Mouse (Mus musculus) embryonic facial prominence, embryonic 12.5 days (tissue): ENCODE results near the gene Vwa7. TPM values are rescaled to one million over a fixed set of nuclear protein-coding genes. Genes with fewer than 3 reads are reported as not detected.
"Not testable (repeated sequence)": the region's sequence is repeated elsewhere in the genome, so short reads cannot be mapped to it uniquely, and the experiment has no call there.

Experiments
- ATAC-seq: fragments of 200-750 bp; cut with Nextera tagmentation; 2 replicates; pipeline ENCODE4 v1.8.0; 2017; ENCODE audit not compliant: insufficient number of reproducible peaks, insufficient read depth, low FRiP score, low TSS enrichment
- H3K27ac ChIP-seq: fragments of 300-500 bp; sonication (generic); 2 replicates; pipeline ENCODE4 v1.5.1; 2016; ENCODE audit warnings: mild to moderate bottlenecking
- H3K27me3 ChIP-seq: fragments of 300-500 bp; sonication (generic); 2 replicates; pipeline ENCODE4 v1.6.1; 2016; ENCODE audit warnings: mild to moderate bottlenecking, moderate library complexity
- H3K36me3 ChIP-seq: fragments of 300-500 bp; sonication (generic); 2 replicates; pipeline ENCODE4 v1.6.1; 2016; ENCODE audit warnings: mild to moderate bottlenecking
- H3K4me1 ChIP-seq: fragments of 300-500 bp; sonication (generic); 2 replicates; pipeline ENCODE4 v1.6.1; 2016
- H3K4me2 ChIP-seq: fragments of 300-500 bp; sonication (generic); replicated peaks from 2 replicates; pipeline ENCODE4 v1.6.1; 2016; ENCODE audit warnings: mild to moderate bottlenecking, moderate library complexity
- H3K4me3 ChIP-seq: fragments of 300-500 bp; sonication (generic); 2 replicates; pipeline ENCODE4 v1.5.1; 2016; ENCODE audit warnings: mild to moderate bottlenecking
- H3K9ac ChIP-seq: fragments of 300-500 bp; sonication (generic); 2 replicates; pipeline ENCODE4 v1.6.1; 2016; ENCODE audit warnings: mild to moderate bottlenecking, moderate library complexity
- H3K9me3 ChIP-seq: fragments of 300-500 bp; sonication (generic); 2 replicates; pipeline ENCODE4 v1.6.1; 2016; ENCODE audit warnings: mild to moderate bottlenecking, moderate library complexity
- WGBS: fragments of 180-500 bp; shearing (Covaris S2); methylation state at CpG from one replicate; pipeline ENCODE4 v1.1.7; 2016; 5-methylcytosine and 5-hydroxymethylcytosine counted together
- polyA plus RNA-seq: library from polyadenylated mRNA; unstranded; fragments of >200 nt; fragmentation: Nextera tagmentation; extraction: Ambion mirVana; gene quantifications from 2 replicates; pipeline ENCODE4 v1.2.1, GENCODE M21; 2016

The Vwa7 gene
- 0.20 and 0.25 TPM in 2 replicates for polyA plus RNA-seq

DNA sequence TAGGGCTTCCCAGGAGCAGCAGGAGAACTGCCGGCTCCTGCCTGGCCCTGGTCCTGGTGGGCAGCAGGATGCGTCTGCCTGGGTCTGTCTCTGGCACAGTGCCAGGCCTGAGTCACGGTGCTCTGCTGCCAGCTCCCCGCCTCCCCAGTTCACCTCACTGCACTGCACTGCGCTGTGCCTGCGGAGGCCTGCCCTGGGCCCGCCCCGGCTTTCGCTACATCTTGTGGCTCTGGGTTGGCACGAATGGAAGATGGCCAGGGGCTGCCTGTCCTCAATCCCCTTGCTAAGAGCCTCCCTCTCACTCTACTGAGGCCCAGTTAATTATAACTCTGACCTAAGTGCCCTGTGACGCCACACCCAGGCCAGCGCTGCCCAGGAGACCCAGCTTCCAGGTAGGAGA is at the start of gene Vwa7:
Gene Vwa7 (plus strand): TSS at position 204 of the 400 bp plus-strand sequence.
- H3K27ac ChIP-seq: 0 out of 2 replicates have a peak within 1 kb of the TSS, but pooled peaks have one; percentile 3

DNA sequence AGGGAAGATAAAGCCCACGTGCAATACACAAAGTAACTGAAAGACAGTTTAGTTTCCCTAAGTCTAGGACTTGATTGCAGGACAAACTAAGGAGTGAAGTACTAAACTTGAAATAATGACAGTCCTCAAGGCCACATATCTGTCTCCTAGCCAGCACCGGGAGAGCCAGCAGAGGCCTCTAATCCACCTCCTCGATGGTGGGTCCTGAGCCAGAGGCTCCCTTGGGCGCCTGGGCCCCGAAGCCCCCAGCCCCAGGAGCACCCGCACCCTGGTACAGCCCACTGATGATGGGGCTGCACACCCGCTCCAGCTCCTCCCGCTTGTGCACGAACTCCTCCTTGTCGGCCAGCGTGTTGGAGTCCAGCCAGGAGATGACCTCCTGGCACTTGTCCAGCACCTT is 46.6 kb upstream of the Vwa7 start, which contains the start of gene Gm20481:
Gene Gm20481 (plus strand): TSS at position 91 of the 400 bp plus-strand sequence.
- peaks cover 26% of the 10 kb centered on the region for H3K27me3 ChIP-seq
- H3K36me3 ChIP-seq, H3K9ac ChIP-seq, H3K4me2 ChIP-seq, H3K4me1 ChIP-seq, ATAC-seq, H3K4me3 ChIP-seq, H3K27ac ChIP-seq, H3K9me3 ChIP-seq: not testable (repeated sequence)
- 61% methylated on average over 8 of the region's 11 CpGs for WGBS

More for the DNA sequence above, at the start of gene Vwa7:
- H3K27me3 ChIP-seq: no peaks in the 10 kb centered on the region
- H3K9me3 ChIP-seq: no peaks in the 10 kb centered on the region
- 0 out of 2 replicates have a peak within 1 kb of the TSS, but pooled peaks have one; percentile 11 for H3K9ac ChIP-seq
- H3K4me2 ChIP-seq: no peak within 1 kb of the TSS
- no peak within 1 kb of the TSS for H3K4me3 ChIP-seq
- peaks cover 59% of the 10 kb centered on the region for H3K36me3 ChIP-seq
- ATAC-seq: peak; percentile 37; the same call in 1 of the 2 replicates
- peaks cover 6% of the 10 kb centered on the region; the same call in 1 of the 2 replicates for H3K4me1 ChIP-seq
- 76% methylated on average over 12 of the region's 12 CpGs for WGBS

DNA sequence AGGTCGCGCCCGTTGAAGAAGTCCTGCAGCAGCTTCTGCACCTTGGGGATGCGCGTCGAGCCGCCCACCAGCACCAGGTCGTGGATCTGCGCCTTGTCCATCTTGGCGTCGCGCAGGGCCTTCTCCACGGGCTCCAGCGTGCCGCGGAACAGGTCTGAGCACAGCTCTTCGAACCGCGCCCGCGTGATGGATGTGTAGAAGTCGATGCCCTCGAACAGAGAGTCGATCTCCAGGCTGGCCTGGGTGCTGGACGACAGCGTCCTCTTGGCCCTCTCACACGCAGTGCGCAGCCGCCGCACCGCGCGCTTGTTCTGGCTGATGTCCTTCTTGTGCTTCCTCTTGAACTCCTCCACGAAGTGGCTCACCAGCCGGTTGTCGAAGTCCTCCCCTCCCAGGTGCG is 45.5 kb upstream of the Vwa7 start:
- H3K36me3 ChIP-seq, ATAC-seq, H3K4me1 ChIP-seq, H3K4me3 ChIP-seq, H3K9ac ChIP-seq, H3K9me3 ChIP-seq, H3K27ac ChIP-seq, H3K4me2 ChIP-seq: not testable (repeated sequence)
- peaks cover 26% of the 10 kb centered on the region for H3K27me3 ChIP-seq
- WGBS: 31% methylated on average over 25 of the region's 37 CpGs

DNA sequence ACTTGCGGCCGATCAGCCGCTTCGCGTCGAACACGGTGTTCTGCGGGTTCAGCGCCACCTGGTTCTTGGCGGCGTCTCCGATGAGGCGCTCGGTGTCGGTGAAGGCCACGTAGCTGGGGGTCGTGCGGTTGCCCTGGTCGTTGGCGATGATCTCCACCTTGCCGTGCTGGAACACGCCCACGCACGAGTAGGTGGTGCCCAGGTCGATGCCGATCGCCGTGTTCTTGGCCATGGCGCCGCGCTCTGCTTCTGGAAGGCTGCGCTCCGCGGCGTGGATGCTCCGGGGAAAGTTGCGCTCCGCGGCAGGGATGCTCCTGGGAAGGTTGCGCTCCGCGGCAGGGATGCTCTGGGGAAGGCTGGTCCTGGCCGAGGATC is 44.7 kb upstream of the Vwa7 start:
- H3K4me2 ChIP-seq: peak overlapping the region; percentile 65
- H3K4me3 ChIP-seq: peak overlapping the region; percentile 35
- peaks cover 26% of the 10 kb centered on the region for H3K27me3 ChIP-seq
- 4% methylated on average over 34 of the region's 43 CpGs for WGBS
- not testable (repeated sequence) for H3K4me1 ChIP-seq, H3K9ac ChIP-seq, ATAC-seq, H3K36me3 ChIP-seq, H3K27ac ChIP-seq, H3K9me3 ChIP-seq

DNA sequence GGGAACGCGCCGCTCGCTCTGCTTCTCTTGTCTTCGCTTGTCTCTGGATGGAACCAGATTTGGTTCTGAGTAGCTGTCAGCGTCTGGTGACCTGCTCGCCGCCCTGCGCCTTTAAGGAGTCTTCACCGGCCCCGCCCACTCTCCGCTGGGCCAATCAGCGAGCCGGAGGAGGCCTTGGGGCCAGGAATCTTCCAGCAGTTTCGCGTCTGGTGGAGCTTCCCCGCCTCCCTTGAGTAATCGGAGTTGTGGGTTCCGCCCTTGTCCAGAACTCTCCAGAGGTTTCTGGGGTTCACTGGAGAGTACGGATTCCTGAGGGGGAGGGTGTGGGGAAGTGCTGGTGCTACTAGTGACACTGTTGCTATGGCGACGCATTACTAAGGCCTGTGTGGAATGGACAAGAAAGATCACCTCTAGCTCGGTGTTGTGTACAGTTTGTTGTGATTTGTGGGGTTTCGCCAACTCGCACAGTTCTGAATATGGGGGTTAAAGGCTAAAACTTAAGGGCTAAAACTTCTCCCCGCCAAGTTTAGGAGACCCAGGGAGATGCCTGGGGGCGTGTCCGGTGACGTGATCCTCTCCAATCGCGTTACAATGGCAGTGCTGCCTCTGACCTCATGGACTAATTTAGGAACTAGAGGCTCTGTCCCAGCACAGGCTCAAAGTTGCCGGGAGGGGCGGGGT is 44.2 kb upstream of the Vwa7 start, which contains the start of the genes Hspa1a and Hspa1l:
Gene Hspa1a (minus strand): TSS at position 88 of the 681 bp plus-strand sequence.
Gene Hspa1l (plus strand): TSS at position 635 of the 681 bp plus-strand sequence.
- under 1% methylated on average over 29 of the region's 33 CpGs for WGBS

DNA sequence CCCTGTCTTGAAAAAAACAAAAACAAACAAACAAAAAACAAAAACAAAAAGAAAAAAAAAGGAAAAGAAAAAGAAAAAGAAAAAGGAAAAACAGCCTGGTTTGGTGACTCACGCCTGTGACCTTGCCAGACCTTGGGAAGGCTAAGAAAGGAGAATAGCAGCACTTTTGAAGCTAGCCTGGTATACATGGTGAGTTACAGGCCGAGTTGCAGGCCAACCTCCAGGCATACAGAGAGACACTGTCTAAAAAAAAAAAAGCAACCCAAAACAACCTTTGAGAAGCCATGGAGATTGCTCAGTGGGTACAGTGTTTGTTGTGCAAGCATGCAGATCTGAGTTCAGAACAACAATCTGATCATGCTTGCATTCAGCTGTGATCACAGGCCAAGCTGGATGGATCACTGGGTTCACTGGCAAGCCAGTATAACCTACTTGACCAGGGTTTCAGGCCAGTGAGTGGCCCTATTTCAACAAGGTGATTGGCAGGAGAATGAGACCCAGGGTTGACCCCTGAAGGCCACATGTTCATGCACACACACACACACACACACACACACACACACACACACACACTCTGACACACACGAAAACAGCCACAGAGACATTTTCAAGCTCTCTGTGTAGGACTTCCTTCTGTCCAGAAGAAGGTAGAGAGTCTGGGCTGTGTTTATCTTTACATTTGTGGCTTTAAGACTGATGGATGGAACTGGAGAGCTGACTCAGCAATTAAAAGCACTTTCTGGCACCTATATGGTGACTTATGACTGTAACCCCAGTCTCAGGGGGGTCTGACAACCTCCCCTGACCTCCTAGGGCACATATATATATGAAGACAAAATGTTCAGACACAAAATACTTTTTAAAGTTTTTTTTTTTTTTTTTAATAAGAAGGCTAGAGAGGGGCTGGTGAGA is 40.5 kb upstream of the Vwa7 start:
- no peak for ATAC-seq
- H3K9ac ChIP-seq: no peak overlapping the region
- 76% methylated on average over 3 of the region's 3 CpGs for WGBS

More for the DNA sequence above, 44.2 kb upstream of the Vwa7 start, which contains the start of the genes Hspa1a and Hspa1l:
- Histone ChIP-seq H3K4me2 (peak within 1 kb of the TSS; percentile 65), H3K27ac (0 out of 2 replicates have a peak within 1 kb of the TSS, but pooled peaks have one; percentile 2), H3K4me3 (peak within 1 kb of the TSS; percentile 35), H3K9ac (peak within 1 kb of the TSS; percentile 28; the same call in 1 of the 2 replicates), H3K27me3 (peaks cover 26% of the 10 kb centered on the region)
- H3K36me3 ChIP-seq, H3K4me1 ChIP-seq, H3K9me3 ChIP-seq: not testable (repeated sequence)
- ATAC-seq: peak; percentile 79

DNA sequence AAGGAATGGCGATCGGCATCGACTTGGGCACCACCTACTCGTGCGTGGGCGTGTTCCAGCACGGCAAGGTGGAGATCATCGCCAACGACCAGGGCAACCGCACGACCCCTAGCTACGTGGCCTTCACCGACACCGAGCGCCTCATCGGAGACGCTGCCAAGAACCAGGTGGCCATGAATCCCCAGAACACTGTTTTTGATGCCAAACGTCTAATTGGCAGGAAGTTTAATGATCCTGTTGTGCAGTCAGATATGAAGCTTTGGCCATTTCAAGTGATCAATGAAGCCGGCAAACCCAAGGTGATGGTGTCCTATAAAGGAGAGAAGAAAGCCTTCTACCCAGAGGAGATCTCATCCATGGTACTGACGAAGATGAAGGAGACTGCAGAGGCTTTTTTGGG is 39.4 kb upstream of the Vwa7 start:
- H3K4me1 ChIP-seq: 0 out of 2 replicates have a peak, but pooled peaks cover 3% of the 10 kb centered on the region
- no peak overlapping the region for H3K4me2 ChIP-seq
- no peak overlapping the region for H3K27ac ChIP-seq
- H3K9ac ChIP-seq: no peak overlapping the region
- no peak overlapping the region for H3K4me3 ChIP-seq
- H3K36me3 ChIP-seq: no peaks in the 10 kb centered on the region
- H3K9me3 ChIP-seq: no peaks in the 10 kb centered on the region
- no peak for ATAC-seq
- 94% methylated on average over 20 of the region's 20 CpGs for WGBS
- no peaks in the 10 kb centered on the region for H3K27me3 ChIP-seq

More for the DNA sequence above, 40.5 kb upstream of the Vwa7 start:
- H3K4me2 ChIP-seq: no peak overlapping the region
- H3K27ac ChIP-seq: no peak overlapping the region
- no peaks in the 10 kb centered on the region for H3K36me3 ChIP-seq
- 0 out of 2 replicates have a peak, but pooled peaks cover under 1% of the 10 kb centered on the region for H3K4me1 ChIP-seq
- no peaks in the 10 kb centered on the region for H3K9me3 ChIP-seq
- H3K4me3 ChIP-seq: no peak overlapping the region
- H3K27me3 ChIP-seq: no peaks in the 10 kb centered on the region

DNA sequence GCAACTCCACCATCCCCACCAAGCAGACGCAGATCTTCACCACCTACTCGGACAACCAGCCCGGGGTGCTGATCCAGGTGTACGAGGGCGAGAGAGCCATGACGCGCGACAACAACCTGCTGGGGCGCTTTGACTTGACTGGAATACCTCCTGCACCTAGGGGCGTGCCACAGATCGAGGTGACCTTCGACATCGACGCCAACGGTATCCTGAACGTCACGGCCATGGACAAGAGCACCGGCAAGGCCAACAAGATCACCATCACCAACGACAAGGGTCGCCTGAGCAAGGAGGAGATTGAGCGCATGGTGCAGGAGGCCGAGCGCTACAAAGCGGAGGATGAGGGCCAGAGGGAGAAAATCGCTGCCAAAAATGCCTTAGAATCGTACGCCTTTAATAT is 38.1 kb upstream of the Vwa7 start:
- ATAC-seq: no peak
- Histone ChIP-seq H3K4me3 (no peak overlapping the region), H3K9ac (no peak overlapping the region), H3K27ac (no peak overlapping the region), H3K4me1 (peaks cover 9% of the 10 kb centered on the region), H3K27me3 (no peaks in the 10 kb centered on the region), H3K9me3 (no peaks in the 10 kb centered on the region), H3K36me3 (no peaks in the 10 kb centered on the region), H3K4me2 (no peak overlapping the region)
- WGBS: 89% methylated on average over 27 of the region's 27 CpGs

DNA sequence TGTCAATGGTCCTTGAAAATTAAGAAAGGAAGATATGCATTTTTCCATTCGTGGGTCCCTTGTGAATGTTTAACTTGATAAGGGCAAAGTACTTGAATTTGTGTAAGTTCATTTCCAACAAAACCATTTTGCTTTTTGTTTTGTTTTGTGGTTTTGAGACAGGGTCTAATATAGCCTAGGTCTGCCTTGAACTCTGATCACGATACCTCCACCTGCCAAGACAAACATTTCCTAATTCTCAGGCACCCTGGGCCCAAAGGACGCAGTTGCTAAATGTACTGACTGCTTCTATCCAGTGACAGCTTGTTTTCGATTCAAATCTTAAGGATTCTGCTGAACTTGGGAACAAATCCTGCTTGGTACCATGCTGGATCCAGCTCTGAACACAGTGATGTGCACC is 36.7 kb upstream of the Vwa7 start:
- Histone ChIP-seq H3K9ac (peak overlapping the region; percentile 7; the same call in 1 of the 2 replicates), H3K27ac (no peak overlapping the region), H3K4me1 (peaks cover 9% of the 10 kb centered on the region), H3K9me3 (no peaks in the 10 kb centered on the region), H3K36me3 (no peaks in the 10 kb centered on the region), H3K4me2 (no peak overlapping the region), H3K27me3 (no peaks in the 10 kb centered on the region), H3K4me3 (no peak overlapping the region)
- ATAC-seq: no peak
- WGBS: 86% methylated on average over 4 of the region's 4 CpGs

DNA sequence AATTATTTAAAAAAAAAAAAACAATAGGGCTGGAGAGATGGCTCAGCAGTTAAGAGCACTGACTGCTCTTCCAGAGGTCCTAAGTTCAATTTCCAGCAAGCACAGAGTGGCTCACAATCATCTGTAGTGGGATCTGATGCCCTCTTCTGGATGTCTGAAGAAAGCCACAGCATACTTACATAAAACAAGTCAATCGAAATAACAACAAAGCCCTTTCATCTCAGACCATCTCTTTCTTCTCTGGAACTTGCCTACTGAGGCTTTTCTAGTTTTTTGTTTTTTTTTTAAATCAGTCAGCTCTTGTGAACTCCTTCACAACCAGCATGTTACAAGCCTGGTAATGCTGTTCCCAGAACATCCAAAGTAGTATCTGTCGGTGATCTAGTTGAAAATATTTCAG is 35.7 kb upstream of the Vwa7 start:
- peak overlapping the region; percentile 99 for H3K27ac ChIP-seq
- peaks cover 9% of the 10 kb centered on the region for H3K4me1 ChIP-seq
- WGBS: 11% methylated on average over 2 of the region's 2 CpGs
- no peaks in the 10 kb centered on the region for H3K27me3 ChIP-seq
- ATAC-seq: no peak
- peak overlapping the region; percentile 95 for H3K9ac ChIP-seq
- peaks cover 7% of the 10 kb centered on the region for H3K36me3 ChIP-seq
- H3K4me2 ChIP-seq: peak overlapping the region; percentile 90
- H3K4me3 ChIP-seq: peak overlapping the region; percentile 91
- H3K9me3 ChIP-seq: no peaks in the 10 kb centered on the region

DNA sequence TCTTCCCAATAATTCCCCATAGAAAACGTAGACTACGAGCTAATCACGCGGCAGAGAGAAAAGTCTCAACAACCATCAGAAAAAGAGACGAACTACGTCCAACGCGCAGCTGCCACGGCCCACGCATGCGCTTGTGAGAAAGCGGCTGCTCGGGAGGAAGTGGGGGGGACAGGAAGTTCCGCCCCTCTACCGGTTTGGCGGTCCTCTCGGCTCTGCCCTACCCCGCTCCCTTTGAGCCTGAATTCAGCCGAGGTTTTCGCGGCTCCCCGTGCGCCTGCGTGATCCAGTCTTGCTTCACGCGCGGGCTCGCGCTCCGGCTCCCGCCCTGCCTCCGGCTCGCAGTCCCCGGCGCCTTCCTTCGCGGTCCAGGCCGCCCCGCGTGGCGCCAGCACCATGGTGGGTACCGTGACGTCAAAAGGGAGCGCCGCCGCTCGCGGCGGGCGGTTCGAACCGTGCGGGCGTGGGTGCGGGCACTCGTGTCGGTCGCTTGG is 34.6 kb upstream of the Vwa7 start, which contains the start of gene Lsm2:
Gene Lsm2 (plus strand): TSS at position 173 of the 491 bp plus-strand sequence.
- peak within 1 kb of the TSS; percentile 91 for H3K4me3 ChIP-seq
- peak within 1 kb of the TSS; percentile 90 for H3K4me2 ChIP-seq
- no peaks in the 10 kb centered on the region for H3K27me3 ChIP-seq
- WGBS: under 1% methylated on average over 58 of the region's 58 CpGs
- peak within 1 kb of the TSS; percentile 95 for H3K9ac ChIP-seq
- H3K9me3 ChIP-seq: no peaks in the 10 kb centered on the region
- peaks cover 16% of the 10 kb centered on the region for H3K36me3 ChIP-seq
- H3K4me1 ChIP-seq: peaks cover 9% of the 10 kb centered on the region
- peak within 1 kb of the TSS; percentile 99 for H3K27ac ChIP-seq
- peak; percentile 89 for ATAC-seq
